Mouse (Mus musculus): Measurements from ENCODE around the gene Rpn2. TPM values are rescaled to one million over a fixed set of nuclear protein-coding genes. Genes with fewer than 3 reads are reported as not detected.
A peak's percentile ranks its signal among the peaks of the same experiment; 100 is the strongest.

The Rpn2 gene
- total RNA-seq, 4 experiments from 2014 or later = 315 to 330 (median 326) TPM

DNA sequence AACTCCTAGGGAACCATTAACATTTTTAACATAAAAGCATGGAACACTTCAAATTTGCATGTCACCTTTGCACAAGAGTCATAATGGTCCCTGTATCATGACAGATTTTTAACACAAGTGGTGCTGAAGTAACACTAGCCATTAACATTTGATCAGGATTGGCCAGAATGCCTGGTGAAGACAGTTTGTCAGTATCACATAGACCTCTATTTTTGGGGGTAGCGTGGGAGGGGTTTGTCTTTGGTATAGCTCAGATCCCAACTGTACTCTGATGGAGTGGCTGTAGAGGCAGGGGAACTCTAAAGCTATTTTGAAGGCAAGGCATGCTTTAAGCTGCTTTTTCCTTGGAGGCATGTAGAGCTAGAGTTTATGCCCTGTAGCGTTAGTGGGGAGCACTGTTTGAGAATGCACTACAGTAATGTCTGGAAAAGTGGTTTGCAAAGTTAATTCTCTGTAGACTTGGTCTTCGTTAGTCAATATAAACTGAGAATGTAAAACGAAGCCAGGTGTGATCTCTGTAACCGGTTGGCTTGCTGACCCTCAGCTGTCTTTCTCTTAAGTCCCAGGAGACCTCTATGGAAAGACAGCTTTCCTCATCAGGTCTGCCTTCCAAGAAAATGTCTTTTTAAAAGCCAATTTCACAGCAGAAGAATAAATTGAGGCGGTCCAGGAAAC lies 32.3 kb downstream of the Rpn2 start:
- DNase-seq = no peak

DNA sequence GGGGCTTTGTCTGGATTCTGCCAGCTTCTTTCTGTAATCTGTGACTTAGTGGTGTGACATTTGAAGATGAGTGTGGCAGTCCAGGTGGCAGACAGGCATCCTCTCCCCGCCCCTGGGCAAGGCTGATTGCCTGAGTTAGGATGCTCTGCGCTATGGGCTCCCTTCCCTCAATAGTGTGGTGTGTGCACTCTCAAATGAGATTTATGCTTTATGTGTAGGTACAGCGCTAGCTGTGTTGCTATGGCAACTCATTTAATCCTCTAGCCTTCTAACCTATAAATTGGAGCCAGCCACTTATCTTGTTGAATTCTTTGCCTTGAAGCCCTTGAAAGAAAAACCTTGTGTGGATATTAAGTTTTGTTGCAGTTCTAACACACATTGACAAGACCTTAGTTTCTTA lies 34.9 kb downstream of the Rpn2 start:
- DNase-seq = no peak

DNA sequence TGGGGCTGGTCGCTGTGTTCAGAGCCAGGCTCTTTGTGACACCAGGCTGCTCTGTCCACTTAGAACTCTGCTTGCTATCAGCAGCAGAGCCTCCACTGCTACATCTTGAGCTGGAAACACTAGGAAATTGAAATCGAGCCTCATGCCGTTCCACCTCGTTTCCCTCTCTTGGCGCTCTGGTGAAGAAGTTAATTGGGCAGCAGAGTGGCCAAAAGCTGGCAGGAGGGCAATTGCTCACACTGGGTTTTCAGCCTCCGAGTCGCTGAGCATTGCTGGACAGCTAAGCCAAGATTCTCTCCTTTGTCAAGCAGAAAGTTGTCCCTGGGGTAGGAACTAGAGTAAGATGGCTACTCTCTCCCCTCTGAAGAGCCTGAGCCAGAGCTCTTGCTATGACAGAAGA lies 35.5 kb downstream of the Rpn2 start:
- no peak for DNase-seq

DNA sequence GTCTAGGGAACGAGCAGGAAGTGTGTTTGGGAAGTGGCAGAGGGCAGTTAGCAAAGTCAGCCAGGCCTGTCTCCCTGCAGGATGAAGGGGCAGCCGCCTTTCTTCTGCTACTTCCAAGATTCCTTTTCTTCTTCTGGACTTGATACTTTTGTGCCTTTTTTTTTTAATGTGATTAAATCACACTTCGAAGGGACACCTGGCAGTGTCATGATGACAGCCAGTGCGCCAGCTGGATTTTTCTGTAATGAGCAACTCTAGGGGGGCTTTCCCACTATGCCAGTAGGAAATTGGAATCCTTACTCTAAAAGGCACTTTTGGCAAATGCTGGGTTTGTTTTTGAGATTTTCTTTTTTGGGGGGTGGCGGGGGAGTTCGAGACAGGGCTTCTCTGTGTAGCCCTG lies 36.7 kb downstream of the Rpn2 start:
- no peak for DNase-seq

DNA sequence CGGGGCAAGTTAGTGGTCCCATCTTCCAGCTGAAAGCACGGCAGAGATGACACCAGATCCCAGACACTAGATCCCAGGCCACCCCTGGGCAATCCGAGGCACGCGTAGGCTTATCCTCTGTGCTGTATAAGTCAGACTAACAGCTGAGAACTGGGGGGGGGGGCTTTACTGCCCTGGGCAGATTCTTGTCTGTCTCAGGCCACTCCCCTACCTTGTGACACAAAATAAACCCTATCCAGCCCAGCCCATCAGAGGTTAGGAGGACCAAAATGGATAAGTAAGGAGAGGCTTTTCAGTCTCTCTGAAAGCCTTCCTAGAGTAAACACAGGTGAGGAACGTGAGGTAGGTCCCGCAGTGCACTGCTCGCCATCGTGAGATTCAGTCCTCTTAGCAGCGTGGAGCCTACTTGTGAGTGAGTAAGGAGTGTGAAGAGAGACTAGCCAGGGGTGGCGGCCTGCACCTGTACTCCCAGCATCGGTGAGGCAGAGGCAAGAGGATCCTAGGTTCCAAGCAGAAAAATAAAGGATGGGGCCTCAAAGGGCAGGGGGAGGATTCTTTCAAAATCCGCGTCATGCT lies 37.6 kb downstream of the Rpn2 start:
- DNase-seq = no peak

DNA sequence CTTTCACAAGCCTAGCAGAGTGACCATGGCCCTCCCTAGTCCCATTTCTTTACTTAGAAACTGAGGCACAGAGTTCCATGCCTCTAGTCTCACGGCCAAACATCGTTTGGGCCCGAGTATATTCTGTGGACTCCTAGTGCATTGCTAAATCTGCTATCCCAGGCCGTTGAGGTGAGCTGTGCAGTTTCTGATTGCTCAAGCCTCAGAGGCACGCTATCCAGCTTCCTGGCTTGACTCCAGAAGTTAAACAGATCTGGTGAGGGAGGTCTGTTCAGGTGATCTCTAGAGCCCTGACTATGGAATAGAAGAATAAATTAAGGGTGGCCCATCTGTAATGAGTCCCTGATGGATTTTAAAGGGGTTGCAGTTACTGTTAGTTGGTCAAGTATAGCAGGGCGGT lies 38.4 kb downstream of the Rpn2 start:
- no peak for DNase-seq

DNA sequence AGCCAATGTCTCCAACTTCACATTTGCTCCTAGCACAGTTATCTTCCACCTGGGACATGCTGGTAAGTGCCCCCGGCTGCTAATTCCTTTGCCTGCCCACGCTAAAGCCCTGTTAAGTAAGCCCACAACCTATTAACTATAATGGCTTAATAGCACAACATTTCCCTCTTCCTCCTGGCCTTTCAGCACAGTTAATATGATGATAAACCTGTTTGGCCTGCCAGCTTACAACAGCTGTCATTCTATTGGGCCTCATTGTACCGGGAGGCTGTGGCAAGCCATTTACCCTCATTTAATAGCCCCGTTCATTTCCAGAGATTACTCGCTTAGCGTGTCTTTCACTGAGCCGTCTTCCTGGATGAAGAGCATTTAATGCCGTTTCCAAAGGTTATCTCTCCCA lies 41.3 kb downstream of the Rpn2 start:
- DNase-seq = no peak

DNA sequence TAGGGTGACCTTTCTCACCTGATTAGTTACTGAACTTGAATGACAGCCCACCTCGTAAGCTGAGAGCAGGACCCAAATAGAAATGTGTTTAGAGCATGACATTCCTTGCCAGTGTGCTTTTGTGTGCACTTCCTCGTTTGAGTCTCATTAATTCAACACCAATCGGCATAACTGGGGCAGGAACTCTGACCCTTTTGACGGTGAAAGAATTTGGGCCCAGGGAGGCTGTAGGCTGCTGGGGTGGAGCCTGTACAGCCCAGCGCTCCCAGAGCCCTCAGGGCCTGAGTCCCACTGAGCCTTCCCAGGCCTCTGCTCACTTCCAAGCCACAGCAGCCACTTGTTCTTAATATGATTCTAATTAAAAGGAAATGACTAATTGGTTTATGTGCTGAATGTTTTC lies 42.1 kb downstream of the Rpn2 start:
- DNase-seq = no peak

DNA sequence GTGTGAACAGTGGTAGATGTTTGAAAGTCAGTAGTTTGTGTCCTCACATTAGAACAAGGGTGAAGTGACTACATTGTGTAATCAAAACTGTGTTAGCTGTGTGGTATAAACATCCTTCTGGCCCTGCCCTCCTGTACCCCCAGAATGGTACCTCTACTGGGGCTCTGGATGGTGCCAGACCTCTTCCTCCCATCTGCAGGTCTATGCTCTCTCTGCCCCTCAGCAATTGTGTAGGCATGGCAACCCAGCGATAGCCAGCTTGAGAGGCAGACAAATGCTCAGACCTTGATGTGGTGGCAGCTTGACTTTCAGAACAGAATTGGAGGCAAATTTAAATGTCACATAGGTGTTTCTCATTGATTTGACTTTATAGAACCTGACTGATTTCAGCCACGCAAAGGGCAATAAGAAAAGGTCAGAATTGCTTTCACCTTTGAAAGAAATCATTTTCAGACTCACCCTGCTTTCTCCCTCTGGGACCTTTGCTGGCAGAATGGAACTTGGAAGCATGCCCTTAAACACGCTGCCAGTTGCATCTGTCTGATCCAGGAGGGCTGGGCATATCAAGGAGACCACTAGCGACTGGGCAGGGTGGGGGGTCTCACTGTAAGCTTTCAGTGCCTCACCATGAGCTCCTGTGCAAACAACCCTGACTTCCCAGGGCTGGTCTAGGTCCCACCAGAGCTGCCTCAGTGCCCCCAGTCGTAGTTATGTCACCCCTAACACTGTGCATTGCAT lies 43.4 kb downstream of the Rpn2 start:
- no peak for DNase-seq

DNA sequence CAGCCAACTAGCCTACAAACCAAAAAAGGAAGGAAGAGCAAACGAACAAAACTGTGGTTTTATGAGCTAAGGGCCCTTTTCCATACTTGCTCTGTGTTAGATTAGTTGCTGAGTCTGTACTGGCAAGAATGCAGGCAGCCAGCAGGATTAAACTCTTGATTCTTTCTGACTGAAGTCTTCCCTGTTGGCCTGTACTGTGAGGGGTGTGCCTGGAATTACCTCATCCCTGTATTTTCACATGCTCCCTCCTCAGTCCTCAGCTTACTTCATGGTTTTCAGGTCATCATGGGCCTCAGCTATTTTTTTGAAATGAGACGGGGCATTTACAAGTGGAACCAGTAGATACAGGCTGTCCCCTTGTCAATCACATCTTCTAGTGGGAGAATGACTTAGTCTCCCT lies 46.4 kb downstream of the Rpn2 start:
- DNase-seq = no peak

DNA sequence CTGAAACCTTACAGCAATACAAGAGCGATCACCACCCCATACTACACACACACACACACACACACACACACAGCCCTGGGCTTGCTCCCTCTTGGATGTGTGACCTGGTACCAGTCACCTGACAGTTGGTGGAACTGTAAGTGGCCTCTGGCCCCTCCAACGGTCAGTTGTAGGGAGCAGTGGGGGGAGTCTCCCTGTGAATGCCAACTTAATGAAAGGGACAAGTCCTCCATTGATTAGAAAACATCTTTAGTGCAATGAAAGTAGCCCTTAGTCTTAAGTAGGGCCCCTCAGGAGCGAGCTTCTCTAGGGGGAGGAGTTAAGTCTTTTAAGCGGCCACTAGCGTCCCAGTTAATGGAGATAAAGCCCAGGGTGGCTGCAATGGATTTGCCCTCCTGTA lies 49.3 kb downstream of the Rpn2 start:
- no peak for DNase-seq

DNA sequence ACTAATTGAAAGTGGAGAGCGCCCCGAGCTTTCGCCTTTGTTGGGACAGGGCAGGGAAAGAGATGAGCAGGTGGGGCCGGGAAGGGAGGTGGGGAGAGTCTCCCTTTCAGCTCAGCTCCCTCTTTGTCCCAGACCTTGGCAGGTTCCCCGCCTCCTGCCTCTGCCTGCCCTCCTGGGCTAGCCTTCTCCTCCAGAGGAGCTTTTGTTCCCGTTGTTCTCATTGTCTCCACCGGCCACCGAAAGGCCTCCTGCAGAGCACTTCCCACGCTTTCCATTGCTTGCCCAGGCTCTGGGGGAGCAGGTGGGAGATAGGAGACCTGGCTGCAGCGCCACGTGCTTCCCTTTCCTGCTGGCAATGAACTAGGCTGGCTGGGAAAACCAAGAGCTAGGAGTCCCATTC lies 49.8 kb downstream of the Rpn2 start:
- DNase-seq = no peak

DNA sequence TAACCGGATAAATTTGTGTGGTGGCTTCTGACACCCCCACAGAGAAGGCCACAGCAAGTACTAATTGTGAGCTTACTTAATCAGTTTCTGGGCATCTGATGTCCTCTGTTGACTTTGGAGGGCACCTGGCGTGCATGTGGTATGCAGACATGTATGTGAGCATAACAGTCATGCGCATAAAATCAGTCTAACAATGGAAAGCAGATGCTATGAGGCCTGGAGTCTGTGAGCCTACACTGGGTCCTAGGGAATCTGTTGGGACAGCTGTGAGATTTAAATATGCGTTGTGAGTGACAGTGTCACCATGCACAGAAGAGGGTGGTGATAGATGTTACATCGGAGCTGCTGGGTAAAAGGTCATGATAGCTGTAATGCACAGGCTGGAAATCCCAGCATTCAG lies 53.2 kb downstream of the Rpn2 start:
- DNase-seq = no peak

DNA sequence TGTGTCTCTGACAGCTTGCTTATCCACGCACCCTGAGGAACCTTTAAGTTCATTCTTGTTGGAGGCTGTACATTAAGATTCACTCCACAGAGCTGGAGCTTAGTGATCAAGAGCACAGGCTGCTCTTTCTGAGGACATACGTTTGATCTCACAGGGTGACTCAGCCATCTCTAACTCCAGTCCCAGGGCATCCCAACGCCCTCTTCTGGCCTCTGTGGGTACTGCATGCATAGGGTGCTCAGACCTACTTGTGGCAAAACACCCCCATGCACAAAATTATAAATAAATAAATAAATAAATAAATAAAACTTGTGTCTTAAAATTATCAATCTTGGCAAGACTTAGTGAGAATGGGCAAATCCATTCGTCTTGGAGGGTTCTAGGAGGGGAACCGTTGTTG lies 59.8 kb downstream of the Rpn2 start:
- DNase-seq = peak; percentile 49

DNA sequence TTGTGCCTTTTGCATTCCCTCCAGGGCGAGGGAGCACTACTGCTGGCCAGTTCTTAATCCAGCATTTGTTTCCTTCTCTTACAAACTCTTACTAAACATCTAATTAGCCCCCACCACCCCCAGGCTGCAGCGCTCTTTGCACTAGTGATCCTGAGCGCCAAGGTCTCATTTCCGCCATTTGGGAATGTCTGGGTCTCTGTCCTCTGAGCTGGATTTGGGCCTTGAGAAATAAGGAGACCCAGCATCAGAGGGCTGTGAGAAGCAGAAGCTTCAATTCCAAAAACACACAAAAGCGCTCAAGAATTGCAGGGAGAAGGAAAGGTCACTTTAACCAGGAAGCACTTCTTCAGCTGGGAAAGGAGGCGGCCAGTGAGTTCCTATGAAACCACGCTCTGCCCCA lies 60.7 kb downstream of the Rpn2 start:
- DNase-seq = no peak

DNA sequence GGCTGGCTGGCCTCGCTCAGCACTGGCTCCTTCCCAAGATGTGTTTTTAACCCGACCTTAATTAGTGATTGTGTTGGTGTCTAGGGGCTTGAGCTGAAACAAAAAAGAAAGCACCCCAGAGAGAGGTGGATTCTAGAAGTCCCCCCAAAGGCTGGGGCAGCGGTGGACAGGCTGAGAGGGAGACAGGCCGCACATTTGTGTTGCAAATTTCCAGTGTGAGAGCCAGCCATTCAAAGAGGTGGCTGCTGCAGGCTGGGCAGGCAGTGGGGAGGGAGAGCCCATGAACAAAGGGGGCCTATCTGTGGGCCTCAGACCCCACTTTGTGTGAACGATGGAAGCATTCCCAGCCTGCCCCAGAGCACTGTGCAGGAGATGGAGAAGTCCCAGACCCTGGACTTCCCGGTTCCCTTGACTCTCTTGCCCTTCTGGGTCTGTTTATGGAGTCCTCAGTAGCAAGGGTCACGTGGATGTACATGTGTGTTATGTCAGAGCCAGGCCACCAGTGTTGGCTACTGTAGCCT lies 61.5 kb downstream of the Rpn2 start:
- DNase-seq = no peak

DNA sequence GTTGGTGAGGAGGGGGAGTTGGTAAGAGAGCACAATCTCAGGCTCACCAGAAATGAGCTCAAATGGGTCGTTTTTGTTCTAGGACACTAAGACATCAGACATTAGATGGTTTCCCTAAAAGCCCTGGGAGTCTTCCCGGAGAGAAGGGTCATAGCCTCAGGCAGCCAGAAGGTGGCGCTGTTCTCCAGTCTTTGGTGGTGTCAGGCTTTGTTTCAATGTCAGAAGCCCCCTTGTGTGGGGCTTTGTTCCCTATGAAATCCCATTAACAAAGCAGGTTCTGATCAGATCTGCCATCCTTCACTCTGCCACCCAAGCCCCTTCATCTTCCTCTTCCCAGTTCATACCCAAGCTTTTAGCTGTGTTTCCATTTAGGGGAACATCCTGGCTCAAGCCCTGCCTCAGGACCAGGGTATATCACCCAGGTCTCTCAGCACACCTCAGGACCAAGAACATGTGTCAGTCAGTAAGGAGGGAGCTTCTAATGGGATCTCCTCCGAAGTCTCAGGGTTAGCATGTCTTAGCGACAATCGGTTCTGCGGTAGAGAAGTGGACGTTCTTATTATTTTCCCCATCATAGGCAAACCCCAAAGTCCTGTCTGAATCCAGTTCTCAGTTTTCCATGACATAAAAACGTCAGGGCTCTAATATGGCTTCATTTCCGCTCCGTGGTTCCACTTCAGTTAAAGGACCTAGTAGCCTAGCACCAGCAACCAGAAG lies 62.9 kb downstream of the Rpn2 start:
- DNase-seq = peak; percentile 15

DNA sequence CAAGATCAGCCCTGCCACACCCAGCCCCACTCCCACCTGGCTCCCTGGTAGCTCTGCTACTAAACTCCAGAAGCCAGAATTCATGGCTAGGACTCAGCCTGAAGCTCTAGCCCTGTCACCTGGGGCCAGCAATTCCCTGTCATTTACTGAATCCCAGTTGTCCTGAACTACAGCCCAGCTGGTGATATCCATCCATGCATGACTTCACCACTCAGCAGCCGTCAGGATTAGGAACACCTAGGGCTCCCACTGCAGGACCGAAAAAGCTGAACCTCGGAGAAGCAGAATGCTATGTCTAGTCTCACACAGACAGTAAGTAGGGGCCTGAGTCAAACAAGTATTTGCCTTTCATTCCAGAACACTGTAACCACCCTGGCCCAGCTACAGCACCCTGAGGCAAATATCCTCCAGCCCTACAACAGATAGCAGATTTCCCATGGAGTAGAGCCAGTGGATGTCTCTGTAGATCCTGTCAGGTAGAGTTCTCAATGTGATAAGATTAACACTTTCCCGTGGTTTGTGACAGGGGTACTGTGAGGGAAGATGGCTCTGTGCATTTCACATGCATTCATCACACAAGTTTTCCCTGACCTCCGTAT lies 63.6 kb downstream of the Rpn2 start:
- no peak for DNase-seq

DNA sequence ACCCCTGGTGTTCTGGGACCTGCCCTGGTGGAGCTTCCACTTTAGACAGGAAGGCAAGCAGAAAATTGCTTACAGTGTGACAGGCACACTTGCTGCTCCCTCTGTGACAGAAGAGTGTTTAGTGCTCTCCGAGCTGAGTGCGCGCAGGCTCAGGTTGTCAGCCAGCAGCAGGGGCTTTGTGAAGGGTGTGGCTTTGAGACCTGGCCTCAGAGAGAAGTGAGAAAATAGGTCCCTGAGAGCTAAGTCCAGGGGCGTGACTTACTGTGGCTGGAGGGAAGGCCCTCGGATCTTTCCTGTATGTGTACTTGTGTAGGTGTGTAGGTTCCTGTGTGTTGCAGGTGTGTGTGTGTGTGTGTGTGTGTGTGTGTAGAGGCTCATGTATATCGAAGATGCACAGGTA lies 64.5 kb downstream of the Rpn2 start:
- no peak for DNase-seq

DNA sequence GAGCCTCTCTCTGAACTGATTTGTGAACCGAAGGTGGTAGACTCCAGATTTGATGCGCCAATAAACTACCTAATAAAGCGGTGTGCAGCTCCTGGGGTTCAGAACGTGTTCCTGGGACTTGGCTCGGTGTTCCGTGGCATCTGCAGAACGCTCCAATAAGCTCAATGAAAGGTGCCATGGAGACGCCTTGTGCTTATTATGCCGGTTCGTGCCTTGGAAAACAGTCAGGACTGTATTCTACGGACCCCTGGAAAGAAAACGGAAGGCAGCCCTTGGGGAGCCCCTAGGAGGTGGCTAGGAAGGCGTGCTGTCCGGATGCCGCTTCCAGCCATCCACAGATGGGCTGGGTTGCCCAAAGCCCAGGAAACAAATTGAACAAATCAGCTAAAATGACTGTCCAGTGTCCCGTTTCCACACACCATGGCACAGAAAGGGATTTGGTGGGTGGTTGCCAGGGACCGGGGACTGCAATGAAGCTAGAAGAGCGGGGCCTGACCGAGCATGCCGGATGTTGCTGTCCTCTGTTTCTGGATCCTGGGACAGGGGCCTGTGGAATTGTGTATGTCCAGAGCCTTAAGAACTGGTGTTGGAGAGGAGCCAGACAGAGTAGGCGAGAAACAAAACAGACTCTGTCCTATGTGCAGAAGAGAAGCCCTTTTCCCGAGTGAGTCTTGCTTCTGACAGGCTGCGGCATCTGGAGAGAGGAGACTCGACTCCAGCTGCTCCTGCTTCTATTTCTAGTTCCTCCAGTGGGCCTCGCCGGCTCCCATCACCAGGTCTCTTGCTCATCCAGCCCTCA lies 68.7 kb downstream of the Rpn2 start, which contains the start of gene Ghrh:
Gene Ghrh, minus strand, starts transcription at position 146 of the 799 bp plus-strand sequence.
- no peak for DNase-seq

DNA sequence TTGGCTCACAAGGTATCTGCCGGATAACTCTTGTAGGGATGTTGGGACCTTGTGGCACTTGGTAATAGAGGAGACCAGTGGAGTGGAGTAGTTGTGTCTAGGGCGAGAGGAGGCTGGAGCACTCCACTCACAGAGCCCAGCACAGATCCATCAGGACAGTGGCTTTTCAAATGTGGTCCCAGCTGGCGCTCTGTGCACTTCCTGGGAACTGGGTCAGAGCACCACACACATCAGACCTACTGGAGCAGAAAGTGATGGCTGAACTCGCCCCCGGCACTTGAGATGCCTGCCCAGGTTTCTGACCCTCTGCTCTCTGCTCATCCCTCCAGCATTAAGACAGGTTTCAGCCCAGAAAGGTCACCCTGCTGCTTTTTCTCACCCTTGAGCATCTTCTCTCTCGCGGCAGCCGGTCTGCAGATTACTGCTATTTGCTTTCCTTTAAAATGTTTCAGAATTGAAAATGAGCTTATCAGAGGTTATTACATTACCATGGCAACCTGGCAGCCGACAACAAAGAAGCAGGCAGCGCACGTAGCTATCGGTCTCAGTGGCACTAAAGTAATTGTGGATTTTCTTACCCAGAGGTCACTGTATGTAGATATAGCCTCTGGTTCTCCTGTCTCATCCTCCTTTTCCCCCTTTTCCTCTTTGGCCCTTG lies 70.4 kb downstream of the Rpn2 start:
- no peak for DNase-seq

Data from adrenal gland, adult 8-10 months (tissue).